Mouse (Mus musculus): ENCODE results near the gene Ikzf3.
A peak's percentile ranks its signal among the peaks of the same experiment; 100 is the strongest.

Ikzf3 gene

GRCm38 (mm10) chr11:98545711-98546231 lies at the start of gene Ikzf3:
Gene Ikzf3 (minus strand): TSS chr11:98546031.
- DNase-seq (ENCODE audit: low read depth) = no peak

GRCm38 (mm10) chr11:98595473-98595872 lies 49.6 kb upstream of the Ikzf3 start:
- no peak for DNase-seq (ENCODE audit: low read depth)

GRCm38 (mm10) chr11:98595021-98595420 lies 49.2 kb upstream of the Ikzf3 start:
- DNase-seq (ENCODE audit: low read depth) = no peak

- DNase-seq (ENCODE audit: low read depth) = no peak
Measured at GRCm38 (mm10) chr11:98590548-98591445, 45.0 kb upstream of the Ikzf3 start.

- DNase-seq (ENCODE audit: low read depth) = no peak
Measured at GRCm38 (mm10) chr11:98589306-98589705, 43.5 kb upstream of the Ikzf3 start.

DNA sequence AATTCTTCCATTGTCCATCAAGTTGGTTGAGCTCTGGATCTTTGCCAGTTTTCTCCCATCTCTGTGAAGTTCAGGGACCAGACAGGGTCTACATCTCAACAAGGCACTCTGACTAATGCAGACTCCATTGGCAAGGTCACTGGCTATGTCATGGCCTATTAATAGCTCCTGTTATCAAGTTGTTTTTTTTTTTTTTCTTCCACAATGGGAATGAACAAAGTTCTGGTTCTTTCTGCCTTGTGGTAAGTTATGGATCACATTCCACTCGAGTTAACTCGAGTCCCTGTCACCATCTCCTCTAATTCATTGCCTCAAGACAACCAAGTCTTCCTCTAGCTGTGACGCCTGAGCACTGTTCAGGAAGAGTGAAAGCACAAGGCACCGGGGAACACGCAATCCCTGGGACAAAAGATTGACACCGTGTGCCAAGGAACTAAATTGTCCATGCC lies 43.0 kb upstream of the Ikzf3 start:
- no peak for DNase-seq (ENCODE audit: low read depth)

- DNase-seq (ENCODE audit: low read depth) = no peak
Measured at GRCm38 (mm10) chr11:98587684-98588546, 42.1 kb upstream of the Ikzf3 start.

- DNase-seq (ENCODE audit: low read depth) = peak; percentile 86
Measured at GRCm38 (mm10) chr11:98586892-98587563, 41.2 kb upstream of the Ikzf3 start, which contains the start of gene Ormdl3. Gene Ormdl3 (minus strand): TSS chr11:98587368.

DNA sequence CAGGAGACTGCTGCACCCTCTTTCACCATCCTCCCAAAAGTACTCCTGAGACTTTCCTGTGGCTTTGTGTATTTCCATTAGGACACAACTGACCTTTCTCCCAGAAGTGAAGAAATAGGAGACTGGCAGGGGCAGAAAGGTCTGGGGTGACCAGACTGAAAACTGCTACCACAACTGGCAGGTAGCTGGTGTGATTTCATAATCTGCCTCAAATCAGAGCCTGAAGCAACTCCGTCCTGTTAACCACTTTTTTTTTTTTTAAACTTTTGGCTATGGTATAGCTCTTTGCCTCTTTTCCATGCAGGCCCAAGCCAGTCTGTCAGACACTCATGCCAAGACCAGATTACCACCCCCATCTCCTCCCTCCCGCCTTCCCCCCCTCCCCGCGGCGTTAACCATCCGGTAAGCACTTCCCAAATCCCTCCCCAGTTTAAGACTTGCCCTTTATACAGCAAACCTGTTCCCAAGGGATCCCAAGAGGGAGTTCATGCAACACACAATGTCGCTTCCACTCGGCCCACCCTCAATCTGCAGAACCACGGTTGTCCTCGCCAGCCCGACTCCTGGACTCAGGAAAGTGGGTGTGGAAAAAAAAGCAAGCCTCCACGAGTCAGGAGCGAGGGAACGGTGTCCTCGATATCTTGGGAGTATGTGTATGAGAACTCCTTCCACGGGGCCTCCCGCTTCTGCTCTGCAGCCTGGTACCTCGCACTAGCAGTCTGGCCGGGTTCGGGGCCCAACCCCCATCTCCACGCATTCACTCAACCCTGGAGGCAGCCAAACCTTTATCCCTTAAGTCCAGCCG lies 40.5 kb upstream of the Ikzf3 start:
- DNase-seq (ENCODE audit: low read depth) = no peak

DNA sequence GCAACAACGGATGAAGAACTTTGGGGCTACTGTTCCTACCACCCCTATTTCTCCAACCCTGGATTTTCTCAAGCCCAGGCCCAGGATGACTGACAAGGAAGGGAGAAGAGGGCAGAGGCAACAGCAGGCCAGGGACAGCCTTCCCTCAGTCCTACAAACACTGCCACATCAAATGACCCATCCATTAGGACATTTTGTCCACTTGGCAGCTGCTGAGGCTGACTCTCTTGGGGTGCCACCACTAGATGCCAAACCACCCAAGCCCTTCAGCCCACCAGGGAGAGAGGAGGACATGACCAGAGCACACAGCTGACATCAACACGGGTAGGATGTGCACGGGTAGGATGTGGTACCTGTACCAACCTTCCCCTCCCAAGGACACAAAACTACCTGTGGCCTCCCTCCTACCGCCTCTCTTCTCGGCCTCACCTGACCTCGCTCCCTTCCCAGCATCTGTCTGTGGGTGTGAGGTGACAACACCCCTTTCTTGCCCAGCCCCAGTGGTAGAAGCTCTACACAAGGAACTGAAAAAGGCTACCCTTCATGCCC lies 38.9 kb upstream of the Ikzf3 start:
- no peak for DNase-seq (ENCODE audit: low read depth)

DNA sequence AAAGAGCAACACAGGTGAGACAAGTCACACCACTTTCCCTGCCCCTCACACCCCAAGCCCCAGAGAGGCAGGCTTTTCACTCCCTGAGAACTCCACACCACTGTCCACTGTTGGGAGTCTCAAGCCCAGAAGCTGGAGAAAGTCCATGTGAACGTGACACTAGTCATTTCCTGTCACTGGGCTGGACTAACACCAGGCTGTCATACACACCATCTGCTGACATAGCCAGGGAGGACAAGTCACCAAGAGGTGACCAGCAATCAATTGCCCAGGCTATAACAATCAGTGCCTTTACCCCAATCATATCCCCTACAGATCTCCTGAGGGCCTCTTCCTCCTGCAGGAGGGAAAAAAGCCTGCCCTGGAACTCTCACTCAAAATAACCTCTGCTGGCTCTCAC lies 38.3 kb upstream of the Ikzf3 start:
- DNase-seq (ENCODE audit: low read depth) = no peak

GRCm38 (mm10) chr11:98583571-98583970 lies 37.7 kb upstream of the Ikzf3 start:
- no peak for DNase-seq (ENCODE audit: low read depth)

- DNase-seq (ENCODE audit: low read depth) = no peak
Measured at GRCm38 (mm10) chr11:98583265-98583552, 37.4 kb upstream of the Ikzf3 start.

DNA sequence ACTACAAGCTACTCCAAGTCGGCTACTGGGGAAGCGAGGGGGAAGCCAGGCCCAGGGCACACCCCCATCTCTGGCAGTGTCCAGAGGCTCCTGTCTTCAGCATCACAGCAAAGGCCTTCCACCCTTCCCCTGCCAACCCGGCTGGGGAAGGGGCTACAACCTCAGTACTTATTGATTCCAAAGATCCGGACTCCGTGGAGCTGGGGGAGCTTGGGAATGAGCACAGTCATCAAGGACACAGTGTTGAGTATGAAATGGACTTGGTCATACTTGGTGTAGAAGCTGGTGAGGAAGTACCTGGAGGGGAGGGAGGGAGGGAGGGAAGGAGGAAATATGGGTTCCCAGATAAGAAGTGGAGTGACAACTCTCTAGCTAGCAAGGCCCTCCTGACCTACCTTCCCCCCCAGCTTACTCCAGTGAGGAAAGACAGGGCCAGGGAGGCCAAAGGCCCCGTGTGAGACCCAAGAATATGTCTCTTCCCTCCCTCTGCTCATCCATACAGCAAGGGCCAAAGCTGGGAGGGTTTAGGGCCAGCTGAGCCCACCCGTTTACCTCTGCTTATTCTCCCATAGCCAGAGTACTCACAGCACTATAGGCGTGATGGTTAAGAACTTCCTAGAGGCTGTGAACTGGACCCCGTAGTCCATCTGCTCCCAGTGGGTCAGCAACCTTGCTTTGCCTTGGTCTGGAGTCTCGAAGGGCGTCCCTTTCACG lies 36.9 kb upstream of the Ikzf3 start:
- no peak for DNase-seq (ENCODE audit: low read depth)

GRCm38 (mm10) chr11:98582030-98582388 lies 36.2 kb upstream of the Ikzf3 start:
- no peak for DNase-seq (ENCODE audit: low read depth)

GRCm38 (mm10) chr11:98581286-98582029 lies 35.6 kb upstream of the Ikzf3 start:
- no peak for DNase-seq (ENCODE audit: low read depth)

DNA sequence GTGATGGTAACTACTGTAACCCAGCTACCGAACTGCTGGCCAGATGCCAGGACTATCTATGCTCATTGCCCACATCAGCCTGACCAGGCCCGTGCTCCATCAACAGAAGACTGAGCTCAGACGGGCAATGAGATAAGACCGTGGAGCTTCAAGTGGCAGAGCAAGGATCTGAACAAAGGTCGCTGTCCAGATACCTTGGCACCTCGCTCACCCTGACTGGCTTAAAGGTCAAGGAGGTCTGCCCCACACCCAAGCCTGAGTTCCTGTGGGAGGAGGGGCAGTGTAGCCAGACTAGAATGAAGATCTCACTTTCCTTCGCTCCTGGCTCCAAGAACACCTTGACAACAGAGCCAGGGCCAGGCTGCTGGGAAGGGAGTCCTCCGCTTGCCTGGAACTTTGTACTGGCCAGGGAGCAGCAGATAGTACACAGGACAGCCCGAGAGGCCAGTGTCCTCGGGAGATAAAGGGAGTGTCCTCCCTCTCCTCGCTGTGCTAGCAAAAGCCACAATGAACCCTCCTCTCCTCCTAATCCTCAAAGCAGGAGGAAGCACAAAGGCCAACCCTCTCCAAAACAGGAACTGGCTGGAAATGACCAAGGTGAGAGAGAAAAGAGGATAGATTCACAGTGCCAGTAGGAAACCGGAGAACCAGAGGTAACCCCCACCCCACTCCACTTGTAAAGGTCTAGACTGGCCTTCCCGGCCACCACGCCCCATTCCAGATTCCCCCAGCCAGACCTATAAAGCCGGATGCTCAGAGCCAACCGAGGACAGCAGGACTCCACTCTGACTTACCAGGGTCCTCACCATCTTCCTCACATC lies 34.7 kb upstream of the Ikzf3 start:
- DNase-seq (ENCODE audit: low read depth) = no peak

DNA sequence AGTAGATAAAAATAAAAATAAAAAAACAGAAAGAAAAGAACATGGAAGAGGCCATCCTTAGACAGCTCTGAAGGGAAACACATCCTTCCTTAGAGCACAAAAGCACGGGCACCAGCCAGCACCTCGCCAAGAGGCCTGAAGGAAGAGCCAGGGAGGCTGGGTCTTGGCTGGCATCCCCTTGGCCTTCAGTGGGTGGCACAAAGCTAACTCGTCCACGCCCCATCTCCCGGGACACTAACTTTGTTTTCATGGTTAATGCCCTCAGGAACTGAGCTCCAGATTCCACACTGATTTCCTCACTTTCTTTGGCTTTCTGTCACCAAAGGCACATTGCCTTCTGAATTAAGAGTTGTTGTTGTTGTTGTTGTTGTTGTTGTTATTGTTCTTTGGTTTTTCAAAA lies 31.9 kb upstream of the Ikzf3 start:
- DNase-seq (ENCODE audit: low read depth) = no peak

- DNase-seq (ENCODE audit: low read depth) = no peak
Measured at GRCm38 (mm10) chr11:98569461-98569860, 23.6 kb upstream of the Ikzf3 start.

All from fibroblast of lung, adult 2 months (primary cell).